In genomic region chr11:62606299-62607169, GRCm38 (mm10) we compare ENCODE assay signal across 9 mouse cellular contexts. TPM values are rescaled to one million over a fixed set of nuclear protein-coding genes. Genes with fewer than 3 reads are reported as not detected.
DNase-seq lines count a peak whose midpoint lies in the region; ATAC-seq and TF ChIP-seq lines count a peak whose summit lies in the region.
"Had no signal": no experiment of that assay in that cellular context is flagged by ENCODE, and none has a peak within 500 bp of the region (broad histone marks: within the 10 kb centered on the region; RNA-seq: fewer than 3 reads in every experiment).

No protein-coding gene starts in this region.

- 33% methylated on average over 10 of the region's 10 CpGs for WGBS in lung, embryonic 15.5 days
- 60% methylated on average over 10 of the region's 10 CpGs for WGBS in embryonic facial prominence, embryonic 14.5 days
- WGBS in liver, embryonic 13.5 days (ENCODE audit: insufficient replicate concordance), result 49% methylated on average over 10 of the region's 10 CpGs
- WGBS in stomach, postnatal 0 days, result 40% methylated on average over 10 of the region's 10 CpGs

- peak overlapping the region; percentile 20; the same call in 1 of the 2 replicates for H3K27ac ChIP-seq in lung, embryonic 15.5 days
- H3K27ac ChIP-seq in embryonic facial prominence, embryonic 14.5 days (replicated peaks; ENCODE audit: low read depth, low read length), result peak overlapping the region; percentile 56; the same call in 1 of the 2 replicates
- peak overlapping the region; percentile 95 for H3K27ac ChIP-seq in liver, embryonic 13.5 days
- peak overlapping the region; percentile 35; the same call in 1 of the 2 replicates for H3K27ac ChIP-seq in stomach, postnatal 0 days (replicated peaks)

- peaks cover 31% of the 10 kb centered on the region for H3K4me1 ChIP-seq in lung, embryonic 15.5 days
- H3K4me1 ChIP-seq in embryonic facial prominence, embryonic 14.5 days (ENCODE audit: control insufficient read depth, insufficient read depth, low read length), result peaks cover 9% of the 10 kb centered on the region
- H3K4me1 ChIP-seq in liver, embryonic 13.5 days (replicated peaks), result peaks cover 30% of the 10 kb centered on the region
- no peaks in the 10 kb centered on the region; the same call in 1 of the 2 replicates for H3K4me1 ChIP-seq in stomach, postnatal 0 days (replicated peaks; ENCODE audit: control insufficient read depth, insufficient read depth)

- no peak for DNase-seq in lung, postnatal 14 days
- DNase-seq in embryonic facial prominence, embryonic 14.5 days (ENCODE audit: low spot score), result no peak
- no peak for DNase-seq in liver, embryonic 13.5 days
- DNase-seq in stomach, postnatal 0 days (ENCODE audit: low spot score), result no peak
- DNase-seq in thymus, adult 18-20 months, result no peak
- DNase-seq in frontal cortex, postnatal 14 days (ENCODE audit: low spot score in 2 of 2), result no peak
- no peak for DNase-seq in layer of hippocampus, adult 9-10 months (ENCODE audit: low spot score)
- DNase-seq: right cerebral cortex, adult 18-20 months had no signal

- peak; percentile 20; the same call in 1 of the 2 replicates for TF ChIP-seq CTCF in stomach, postnatal 0 days (IDR thresholded peaks at IDR 0.05; ENCODE audit: low read depth)

- H3K9me3 ChIP-seq in lung, embryonic 15.5 days, result no peaks in the 10 kb centered on the region
- H3K9me3 ChIP-seq in embryonic facial prominence, embryonic 14.5 days (ENCODE audit: control insufficient read depth, low read length), result no peaks in the 10 kb centered on the region
- no peaks in the 10 kb centered on the region for H3K9me3 ChIP-seq in liver, embryonic 13.5 days (replicated peaks)
- no peaks in the 10 kb centered on the region for H3K9me3 ChIP-seq in stomach, postnatal 0 days (ENCODE audit: control insufficient read depth, low read length)

- no peak overlapping the region for H3K4me3 ChIP-seq in lung, embryonic 15.5 days
- no peak overlapping the region for H3K4me3 ChIP-seq in embryonic facial prominence, embryonic 14.5 days (ENCODE audit: low read depth, low read length)
- H3K4me3 ChIP-seq in liver, embryonic 13.5 days (replicated peaks), result no peak overlapping the region
- no peak overlapping the region for H3K4me3 ChIP-seq in stomach, postnatal 0 days (ENCODE audit: low read depth, low read length)

- H3K36me3 ChIP-seq in lung, embryonic 15.5 days, result peaks cover 57% of the 10 kb centered on the region
- peaks cover 72% of the 10 kb centered on the region for H3K36me3 ChIP-seq in embryonic facial prominence, embryonic 14.5 days (ENCODE audit: control insufficient read depth, insufficient read depth, low read length)
- peaks cover 60% of the 10 kb centered on the region for H3K36me3 ChIP-seq in liver, embryonic 13.5 days
- H3K36me3 ChIP-seq in stomach, postnatal 0 days (ENCODE audit: control insufficient read depth, insufficient read depth, low read length), result peaks cover 19% of the 10 kb centered on the region; the same call in 1 of the 2 replicates

- H3K4me2 ChIP-seq in lung, embryonic 15.5 days, result no peak overlapping the region
- H3K4me2 ChIP-seq in embryonic facial prominence, embryonic 14.5 days (ENCODE audit: low read depth, low read length), result peak overlapping the region; percentile 6; the same call in 1 of the 2 replicates
- no peak overlapping the region for H3K4me2 ChIP-seq in liver, embryonic 13.5 days
- H3K4me2 ChIP-seq in stomach, postnatal 0 days (replicated peaks; ENCODE audit: low read depth), result no peak overlapping the region

- no peaks in the 10 kb centered on the region for H3K27me3 ChIP-seq in lung, embryonic 15.5 days
- H3K27me3 ChIP-seq in embryonic facial prominence, embryonic 14.5 days (replicated peaks; ENCODE audit: control insufficient read depth, insufficient read depth, low read length), result no peaks in the 10 kb centered on the region
- no peaks in the 10 kb centered on the region for H3K27me3 ChIP-seq in liver, embryonic 13.5 days
- no peaks in the 10 kb centered on the region for H3K27me3 ChIP-seq in stomach, postnatal 0 days (ENCODE audit: control insufficient read depth, insufficient read depth, low read length)

- no peak overlapping the region for H3K9ac ChIP-seq in lung, embryonic 15.5 days
- no peak overlapping the region for H3K9ac ChIP-seq in embryonic facial prominence, embryonic 14.5 days (ENCODE audit: low read depth, low read length)
- H3K9ac ChIP-seq in liver, embryonic 13.5 days, result no peak overlapping the region; the same call in 1 of the 2 replicates
- no peak overlapping the region for H3K9ac ChIP-seq in stomach, postnatal 0 days (ENCODE audit: low read length)

- ATAC-seq in lung, embryonic 15.5 days (ENCODE audit: borderline replicate concordance, extremely low read depth, low FRiP score, low TSS enrichment), result no peak
- no peak for ATAC-seq in embryonic facial prominence, embryonic 14.5 days (ENCODE audit: low read depth)
- peak; percentile 8; the same call in 1 of the 2 replicates for ATAC-seq in liver, embryonic 13.5 days (ENCODE audit: low read depth)
- ATAC-seq in stomach, postnatal 0 days (ENCODE audit: low FRiP score, low TSS enrichment), result no peak

- no peak for TF ChIP-seq EP300 in stomach, postnatal 0 days (optimal IDR thresholded peaks at IDR 0.05)

RNA-seq across cellular contexts. Expression of gene Trpv2, which starts 32.2 kb away (rescaled TPM):
- polyA plus RNA-seq in lung, embryonic 15.5 days (2015; fragmentation: Nextera tagmentation; extraction: Ambion mirVana), result 4.6 and 5.5 TPM in 2 replicates
- 5.3 and 6.4 TPM in 2 replicates for polyA plus RNA-seq in embryonic facial prominence, embryonic 14.5 days (2014; fragmentation: Nextera tagmentation; extraction: Ambion mirVana)
- 6.6 and 7.2 TPM in 2 replicates for polyA plus RNA-seq in liver, embryonic 13.5 days (2015; fragmentation: Nextera tagmentation; extraction: Ambion mirVana)
- 9.6 and 11.0 TPM in 2 replicates for polyA plus RNA-seq in stomach, postnatal 0 days (2015; fragmentation: Nextera tagmentation; extraction: Ambion mirVana)

RNA-seq across cellular contexts. Expression of gene Lrrc75a, which starts 41.8 kb away (rescaled TPM):
- polyA plus RNA-seq in lung, embryonic 15.5 days (2015; fragmentation: Nextera tagmentation; extraction: Ambion mirVana), result 12.6 and 13.0 TPM in 2 replicates
- polyA plus RNA-seq in embryonic facial prominence, embryonic 14.5 days (2014; fragmentation: Nextera tagmentation; extraction: Ambion mirVana), result 16.6 and 17.2 TPM in 2 replicates
- polyA plus RNA-seq in liver, embryonic 13.5 days (2015; fragmentation: Nextera tagmentation; extraction: Ambion mirVana), result 1.3 and 1.4 TPM in 2 replicates
- polyA plus RNA-seq in stomach, postnatal 0 days (2015; fragmentation: Nextera tagmentation; extraction: Ambion mirVana), result 7.3 and 8.4 TPM in 2 replicates

RNA-seq across cellular contexts. Expression of gene Mmgt2, which starts 41.9 kb away (rescaled TPM):
- 40.9 and 42.1 TPM in 2 replicates for polyA plus RNA-seq in lung, embryonic 15.5 days (2015; fragmentation: Nextera tagmentation; extraction: Ambion mirVana)
- 48.4 and 54.3 TPM in 2 replicates for polyA plus RNA-seq in embryonic facial prominence, embryonic 14.5 days (2014; fragmentation: Nextera tagmentation; extraction: Ambion mirVana)
- polyA plus RNA-seq in liver, embryonic 13.5 days (2015; fragmentation: Nextera tagmentation; extraction: Ambion mirVana), result 12.2 and 12.3 TPM in 2 replicates
- polyA plus RNA-seq in stomach, postnatal 0 days (2015; fragmentation: Nextera tagmentation; extraction: Ambion mirVana), result 30.2 and 35.9 TPM in 2 replicates

RNA-seq across cellular contexts. Expression of gene Ubb, which starts 55.6 kb away (rescaled TPM):
- 3,157 and 3,186 TPM in 2 replicates for polyA plus RNA-seq in lung, embryonic 15.5 days (2015; fragmentation: Nextera tagmentation; extraction: Ambion mirVana)
- polyA plus RNA-seq in embryonic facial prominence, embryonic 14.5 days (2014; fragmentation: Nextera tagmentation; extraction: Ambion mirVana), result 3,072 and 3,339 TPM in 2 replicates
- polyA plus RNA-seq in liver, embryonic 13.5 days (2015; fragmentation: Nextera tagmentation; extraction: Ambion mirVana), result 1,519 and 1,558 TPM in 2 replicates
- 1,850 and 1,934 TPM in 2 replicates for polyA plus RNA-seq in stomach, postnatal 0 days (2015; fragmentation: Nextera tagmentation; extraction: Ambion mirVana)

Comparison
In these comparisons a context has a peak if more than half of its experiments do, and no peak if none do; other contexts are left out.
1. H3K27ac ChIP-seq: peak in every context shown above with its lines; median percentile 95 in liver, embryonic 13.5 days; 56 in embryonic facial prominence, embryonic 14.5 days; 35 in stomach, postnatal 0 days; 20 in lung, embryonic 15.5 days.